Mouse (Mus musculus) left cerebral cortex, postnatal 4 days (tissue): ENCODE measurements around the gene Evl. TPM values are rescaled to one million over a fixed set of nuclear protein-coding genes. Genes with fewer than 3 reads are reported as not detected.
"Not testable (repeated sequence)": the region's sequence is repeated elsewhere in the genome, so short reads cannot be mapped to it uniquely, and the experiment has no call there.

Experiments
- DNase-seq: peaks from one replicate; pipeline ENCODE4 v3.0.0-alpha.2; 2022
- intact Hi-C: fragments of 180-260 bp; cut with DNase I; formaldehyde crosslinking; loops from one replicate; pipeline ENCODE4 v1.15.1; 2025
- total RNA-seq, 2 experiments: library from RNA; stranded (reverse); gene quantifications; 2 replicates each; pipeline ENCODE4 v1.2.3; 2021

The Evl gene
- total RNA-seq: 100 to 1,000 TPM; 585 to 625 TPM

DNA sequence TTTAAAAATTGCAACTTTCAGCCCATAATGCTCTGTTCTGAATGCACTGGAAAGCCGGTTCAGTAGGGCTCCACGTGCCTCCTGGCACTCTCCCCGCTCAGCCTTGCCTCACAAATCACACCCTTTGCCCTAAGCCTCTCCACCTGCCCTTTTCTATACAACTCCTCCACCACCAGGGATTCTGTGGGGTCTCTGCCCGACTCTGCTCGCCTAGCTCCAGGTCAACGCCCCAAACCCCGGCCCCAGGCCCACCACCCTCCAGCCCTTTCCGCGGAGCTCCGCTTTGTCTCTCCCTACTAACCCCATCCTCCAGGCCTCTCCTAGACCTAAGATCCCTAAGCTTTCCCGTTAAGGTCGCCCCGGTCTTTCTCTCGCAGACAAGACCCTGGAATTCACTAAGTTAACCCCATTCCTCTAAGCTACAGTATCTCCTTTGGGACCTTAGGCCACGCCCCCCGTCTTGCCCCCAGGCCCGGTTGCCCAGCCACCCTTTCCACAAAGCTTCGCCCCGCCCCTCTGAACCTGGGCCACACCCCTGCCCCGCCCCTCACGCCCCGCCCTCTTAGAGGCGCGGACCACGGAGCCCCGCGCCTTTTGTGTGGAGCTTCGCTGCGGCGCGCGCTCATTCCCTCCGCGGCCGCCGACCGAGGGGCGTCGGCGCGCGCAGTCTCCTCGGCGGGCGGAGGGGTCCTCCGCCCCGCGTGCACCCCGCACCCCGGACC, at the start of gene Evl:
TSS of gene Evl (plus strand) at position 601 of the 722 bp plus-strand sequence.
- intact Hi-C loops: no loop called here
- DNase-seq: peak; percentile 98

DNA sequence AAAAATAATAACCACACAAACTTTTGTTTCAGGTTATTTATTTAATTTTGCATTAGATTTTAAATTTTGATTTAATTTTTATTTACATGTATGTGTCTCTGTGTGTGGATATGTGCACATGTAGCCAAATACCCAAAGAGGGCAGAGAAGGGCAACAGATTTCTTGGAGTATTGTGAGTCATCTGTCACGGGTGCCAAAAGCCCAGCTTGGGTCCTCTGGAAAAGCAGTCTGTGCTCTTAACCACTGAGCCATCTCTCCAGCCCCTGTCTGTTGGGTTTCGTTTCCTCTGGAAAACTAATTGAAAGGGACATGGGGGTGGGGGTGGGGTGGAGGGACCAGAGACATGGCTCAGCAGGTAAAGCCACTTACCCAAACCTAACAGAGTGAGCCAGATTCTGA, 48.7 kb upstream of the Evl start:
- intact Hi-C loops: loop anchor here (10.0 kb wide), 1 partner anchor 301 kb away; no protein-coding TSS in a partner anchor
- no peak for DNase-seq

DNA sequence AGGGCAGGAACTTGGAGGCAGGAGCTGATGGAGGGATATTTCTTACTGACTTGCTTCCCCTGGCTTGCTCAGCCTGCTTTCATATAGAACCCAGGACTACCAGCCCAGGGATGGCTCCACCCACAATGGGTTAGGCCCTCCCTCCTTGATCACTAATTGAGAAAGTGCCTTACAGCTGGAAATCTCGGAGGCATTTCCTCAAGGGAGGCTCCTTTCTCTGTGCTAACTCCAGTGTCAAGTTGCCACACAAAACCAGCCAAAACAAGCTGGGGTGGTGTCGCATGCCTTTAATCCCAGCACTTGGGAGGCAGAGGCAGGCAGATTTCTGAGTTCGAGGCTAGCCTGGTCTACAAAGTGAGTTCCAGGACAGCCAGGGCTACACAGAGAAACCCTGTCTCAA, 47.5 kb upstream of the Evl start:
- intact Hi-C loops: loop anchor here (10.0 kb wide), 1 partner anchor 302 kb away; no protein-coding TSS in a partner anchor
- DNase-seq: not testable (repeated sequence)

DNA sequence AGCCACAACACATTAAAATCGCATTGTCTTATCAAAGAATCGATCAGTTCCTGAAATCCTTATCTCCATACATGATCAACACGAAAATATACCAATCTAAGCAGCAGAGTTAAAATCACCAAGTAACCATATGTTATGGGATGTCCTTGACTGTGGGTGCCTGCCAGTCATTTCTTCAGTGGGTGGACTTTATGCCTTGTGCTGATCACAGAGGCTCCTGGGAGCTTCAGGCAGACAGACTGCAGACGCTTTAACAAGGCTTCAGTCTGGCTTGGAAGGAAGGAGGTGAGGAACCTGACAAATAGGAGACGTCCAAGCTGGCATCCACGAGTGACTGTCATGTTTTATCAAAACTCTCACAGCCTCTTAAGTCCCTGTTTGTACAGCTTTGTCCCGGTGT, 43.9 kb upstream of the Evl start:
- intact Hi-C loops: no loop called here
- no peak for DNase-seq

DNA sequence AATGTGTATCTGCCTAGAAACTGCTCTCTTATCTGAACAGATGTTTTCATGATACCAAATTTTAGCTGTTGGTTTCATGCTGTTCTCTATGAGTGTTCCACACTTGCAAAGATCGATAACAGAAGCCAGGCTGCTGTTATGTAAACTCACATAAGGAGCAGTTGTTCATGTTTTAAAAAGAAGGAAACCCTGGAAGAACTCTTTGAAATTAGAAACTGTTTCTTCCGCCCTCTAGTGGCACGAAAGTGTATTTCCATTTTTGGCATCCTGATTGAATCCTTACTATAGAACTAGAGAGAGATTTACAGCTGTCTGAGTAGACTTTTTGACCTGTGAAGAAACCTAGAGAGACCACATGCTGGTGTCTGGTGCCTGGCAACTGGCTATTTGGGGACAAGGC, 43.5 kb upstream of the Evl start:
- intact Hi-C loops: no loop called here
- DNase-seq: no peak

DNA sequence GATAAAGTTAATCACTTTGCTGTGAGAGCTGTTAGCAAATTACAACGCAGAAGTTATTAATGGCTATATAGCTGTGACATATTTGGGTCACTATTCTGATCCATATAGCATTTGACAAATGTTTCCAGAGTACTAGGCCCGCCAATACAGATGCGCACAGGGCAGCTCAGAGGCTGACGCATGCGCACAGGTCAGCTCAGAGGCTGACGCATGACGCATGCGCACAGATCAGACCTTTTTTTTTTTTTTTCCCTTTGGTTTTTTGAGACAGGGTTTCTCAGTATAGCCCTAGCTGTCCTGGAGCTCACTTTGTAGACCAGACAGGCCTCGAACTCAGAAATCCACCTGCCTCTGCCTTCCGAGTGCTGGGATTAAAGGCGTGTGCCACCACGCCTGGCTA, 39.1 kb upstream of the Evl start:
- no peak for DNase-seq
- intact Hi-C loops: no loop called here

DNA sequence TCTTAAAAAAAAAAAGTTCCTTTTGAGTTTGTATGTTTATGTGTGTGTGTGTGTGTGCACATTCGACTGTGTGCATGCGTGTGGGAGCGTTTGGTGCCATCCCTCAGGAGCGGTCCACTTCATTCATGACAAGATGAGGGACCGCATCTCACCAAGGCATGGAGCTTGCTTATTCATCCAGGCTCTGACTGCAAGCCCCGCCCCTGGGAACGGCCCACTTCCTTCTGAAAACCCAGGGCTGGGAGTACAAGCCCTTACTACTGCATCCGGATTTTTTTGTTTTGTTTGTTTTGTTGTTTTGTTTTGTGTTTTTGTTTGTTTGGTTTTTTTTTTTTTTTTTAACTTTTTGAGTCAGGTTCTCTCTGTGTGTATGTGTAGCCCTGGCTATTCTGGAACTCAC, 35.1 kb upstream of the Evl start:
- intact Hi-C loops: no loop called here
- no peak for DNase-seq

DNA sequence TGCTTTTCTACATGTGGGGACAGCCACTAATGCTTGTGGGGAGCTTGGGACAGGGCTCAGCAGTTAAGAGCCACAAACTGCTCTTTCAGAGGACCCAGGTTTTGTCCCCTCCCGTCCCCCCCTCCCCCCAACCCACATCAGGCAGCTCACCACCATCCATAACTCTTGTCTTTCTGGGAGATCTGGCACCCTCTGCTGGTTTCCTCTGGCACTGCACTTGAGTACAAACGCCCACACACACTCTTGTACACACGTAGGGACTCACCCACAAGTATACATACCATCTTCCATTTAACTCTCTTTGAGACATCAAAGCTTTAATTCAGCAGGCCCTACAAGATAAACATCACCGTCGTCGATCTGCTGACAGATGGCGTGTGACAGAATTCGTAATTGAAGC, 25.3 kb upstream of the Evl start:
- peak; percentile 50 for DNase-seq
- intact Hi-C loops: no loop called here

DNA sequence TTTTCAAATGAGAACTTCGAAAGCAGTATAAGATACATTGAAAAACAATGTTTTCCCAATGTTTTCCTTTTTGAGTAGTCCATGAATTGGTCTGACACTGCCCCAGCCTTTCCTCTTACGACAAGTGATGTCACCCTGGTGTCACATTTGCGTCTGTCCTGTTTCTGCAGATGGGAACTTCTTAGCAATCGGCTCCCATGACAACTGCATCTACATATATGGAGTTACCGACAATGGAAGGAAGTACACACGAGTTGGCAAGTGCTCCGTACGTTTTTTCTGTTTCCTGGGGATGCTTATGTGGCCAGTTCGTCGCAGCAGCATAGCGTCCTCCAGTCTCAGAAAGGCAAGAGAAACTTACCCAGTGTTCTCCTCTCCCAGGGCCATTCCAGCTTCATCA, 20.0 kb upstream of the Evl start:
- DNase-seq: no peak
- intact Hi-C loops: no loop called here

DNA sequence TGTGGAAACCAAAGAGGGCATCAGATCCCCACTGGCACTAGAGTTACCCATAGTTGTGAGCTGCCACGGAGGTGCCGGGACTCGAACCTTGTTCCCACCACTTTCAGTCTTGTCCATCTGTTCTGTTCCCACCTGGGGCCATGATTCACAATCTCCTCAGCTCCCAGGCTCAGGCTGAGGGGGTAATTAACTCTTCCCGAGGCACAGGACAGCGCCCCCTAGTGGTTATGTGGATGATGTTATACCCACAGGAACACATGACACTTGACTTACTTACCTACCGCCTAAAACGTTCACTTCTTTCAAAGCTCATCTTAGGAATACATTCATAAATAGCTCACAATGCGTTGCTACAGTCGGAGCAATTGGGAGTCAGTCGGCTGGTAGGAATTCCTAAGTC, 18.1 kb upstream of the Evl start:
- intact Hi-C loops: no loop called here
- DNase-seq: no peak

DNA sequence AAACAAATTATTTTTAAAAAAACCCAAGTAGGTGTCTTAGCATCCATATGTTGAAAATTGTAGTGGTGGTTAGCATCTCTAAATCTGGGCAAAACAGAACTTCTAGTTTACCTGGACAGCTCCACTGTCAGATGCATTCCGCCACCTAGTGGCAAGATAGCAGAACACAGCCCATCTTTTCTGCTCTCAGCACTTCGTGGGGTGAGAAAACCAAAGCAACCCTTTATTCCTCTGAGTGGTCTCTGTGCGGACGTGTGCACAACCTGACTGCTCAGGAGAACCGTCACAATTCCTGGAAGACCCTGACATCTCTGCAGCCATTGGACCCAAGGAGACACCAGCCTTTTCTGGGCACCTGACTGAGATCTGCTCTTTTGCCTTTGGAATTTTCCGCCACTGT, 13.4 kb upstream of the Evl start:
- peak; percentile 32 for DNase-seq
- intact Hi-C loops: no loop called here

DNA sequence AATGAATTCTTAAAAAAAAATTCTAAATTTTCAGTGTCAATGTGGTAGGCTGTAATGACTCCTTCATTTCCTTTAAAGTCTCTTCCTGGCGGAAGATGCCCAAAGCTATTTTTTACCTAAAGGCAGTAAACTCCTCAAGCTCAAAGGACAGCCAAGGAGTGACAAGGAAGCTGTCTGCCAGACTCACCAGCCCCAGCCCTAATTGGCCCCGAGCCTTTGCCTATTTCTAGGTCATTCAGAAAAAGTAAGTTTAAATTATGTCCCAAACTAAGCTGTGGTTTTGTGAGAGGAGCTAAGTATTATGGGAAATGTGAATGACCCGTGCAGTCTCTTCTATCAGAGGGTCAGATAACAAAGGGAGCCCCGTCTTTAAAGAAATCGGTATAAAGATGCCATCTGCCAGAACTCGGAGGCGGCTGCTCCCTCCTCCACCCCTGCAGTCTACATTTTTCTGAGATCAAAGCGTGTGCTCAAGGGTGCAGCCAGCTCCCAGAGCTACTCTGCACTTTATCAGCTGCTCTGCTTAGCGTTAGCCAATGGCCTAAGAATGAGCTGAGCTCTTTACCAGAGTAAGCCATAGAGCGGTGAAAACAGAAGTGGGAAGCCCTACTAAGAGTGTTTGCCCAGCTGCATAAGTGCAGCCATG, 7.9 kb upstream of the Evl start:
- intact Hi-C loops: no loop called here
- DNase-seq: no peak

DNA sequence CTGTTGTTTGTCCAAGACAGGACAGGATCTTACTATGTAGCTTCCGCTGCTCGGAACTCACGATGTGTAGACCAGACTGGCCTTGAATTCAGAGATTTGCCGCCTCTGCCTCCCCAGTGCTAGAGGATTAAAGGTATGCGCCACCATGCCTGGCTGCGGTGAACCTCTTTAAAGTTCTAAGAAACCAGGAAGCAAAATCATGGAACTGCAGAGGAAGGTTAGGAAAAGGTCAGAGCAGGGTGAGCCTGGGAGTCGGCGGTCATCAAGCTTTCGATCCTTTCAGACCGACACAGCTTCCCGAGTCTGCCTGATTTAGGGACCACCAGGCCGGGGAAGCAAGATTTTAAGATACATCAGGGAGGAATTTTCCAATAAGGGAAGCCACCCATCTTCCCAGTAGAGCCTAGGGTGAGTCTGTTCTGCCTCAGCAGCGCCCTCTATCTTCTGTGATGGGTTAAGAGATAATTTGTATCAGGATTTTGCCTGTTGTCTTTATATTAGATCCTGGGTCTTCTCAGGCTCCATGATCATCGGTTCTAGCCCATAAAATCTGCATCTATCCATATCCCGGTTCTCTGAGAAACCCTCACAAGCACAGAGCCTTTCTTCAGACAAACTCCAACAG, 7.2 kb upstream of the Evl start:
- intact Hi-C loops: no loop called here
- no peak for DNase-seq

DNA sequence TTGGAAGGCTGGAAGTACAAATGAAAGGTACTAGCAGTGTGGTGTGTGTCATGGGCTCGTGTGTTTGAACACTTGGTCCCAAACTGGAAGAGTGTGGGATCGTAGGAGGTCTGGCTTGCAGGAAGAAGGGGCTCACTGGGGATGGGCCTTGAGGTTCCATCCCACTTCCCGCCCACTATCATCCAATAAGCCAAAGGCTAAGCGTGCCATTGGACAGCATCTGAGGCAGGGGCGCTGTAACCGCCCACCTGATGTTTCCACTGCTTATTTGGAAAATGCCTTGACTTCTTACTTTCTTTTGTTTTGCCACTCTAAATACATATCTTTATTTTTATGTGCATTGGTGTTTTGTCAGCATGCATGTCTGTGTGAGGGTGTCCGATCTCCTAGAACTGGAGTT, 2.8 kb upstream of the Evl start:
- intact Hi-C loops: no loop called here
- DNase-seq: no peak

DNA sequence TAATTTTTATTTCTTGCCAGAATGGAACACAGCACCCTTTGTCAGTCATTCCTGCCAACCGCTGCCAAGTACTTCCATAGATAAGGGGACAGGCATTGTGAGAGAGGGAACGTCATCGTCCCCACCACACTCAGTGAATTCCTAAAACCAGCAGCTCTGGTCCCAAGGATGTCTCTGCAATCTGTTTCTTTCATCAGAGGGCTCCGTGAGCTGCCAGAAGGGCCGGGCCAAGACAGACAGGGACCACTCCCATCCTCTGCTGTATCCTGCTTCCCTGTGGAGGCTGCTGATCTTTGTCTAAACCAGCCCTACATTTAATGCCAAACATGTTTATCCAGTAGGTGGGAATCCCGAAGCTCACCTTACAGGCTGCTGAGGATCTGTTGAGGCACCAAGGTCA, 1.4 kb upstream of the Evl start:
- intact Hi-C loops: no loop called here
- no peak for DNase-seq

DNA sequence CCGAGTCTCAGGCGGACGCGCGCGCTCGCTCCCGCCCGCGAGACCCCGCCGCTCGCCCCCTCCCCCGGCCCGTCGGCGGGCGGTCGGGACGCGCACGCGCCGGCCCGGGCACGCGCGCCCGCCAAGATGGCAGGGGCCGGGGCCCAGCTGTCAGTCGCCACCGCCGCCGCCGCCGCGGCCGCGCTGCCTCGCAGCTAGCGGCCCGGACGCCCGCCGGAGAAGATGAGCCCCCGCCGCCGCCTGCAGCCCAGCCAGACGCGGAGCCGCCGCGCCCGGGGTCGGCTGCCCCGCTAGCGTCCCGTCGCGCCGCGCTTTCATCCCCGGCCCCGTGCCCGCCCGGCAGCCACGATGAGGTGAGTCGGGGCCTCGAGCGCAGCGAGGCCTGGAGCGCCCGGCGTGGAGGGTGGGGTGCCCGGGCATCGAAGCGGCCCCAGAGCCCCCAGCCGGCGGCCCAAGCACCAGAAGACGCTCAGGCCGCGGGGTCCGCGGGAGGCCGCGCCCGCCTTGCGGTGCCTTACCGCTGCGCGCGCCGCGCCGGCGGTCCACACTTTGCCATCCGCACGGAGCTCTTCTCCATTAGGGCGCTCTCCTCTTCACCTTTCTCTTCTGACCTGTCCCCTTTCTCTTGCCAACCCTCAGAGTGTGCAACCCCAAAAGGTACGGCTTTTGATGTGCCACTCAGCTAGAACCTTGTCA, 489 bp downstream of the Evl start:
- DNase-seq: peak; percentile 41
- intact Hi-C loops: loop anchor here (5.0 kb wide), 1 partner anchor 202 kb away; no protein-coding TSS in a partner anchor

DNA sequence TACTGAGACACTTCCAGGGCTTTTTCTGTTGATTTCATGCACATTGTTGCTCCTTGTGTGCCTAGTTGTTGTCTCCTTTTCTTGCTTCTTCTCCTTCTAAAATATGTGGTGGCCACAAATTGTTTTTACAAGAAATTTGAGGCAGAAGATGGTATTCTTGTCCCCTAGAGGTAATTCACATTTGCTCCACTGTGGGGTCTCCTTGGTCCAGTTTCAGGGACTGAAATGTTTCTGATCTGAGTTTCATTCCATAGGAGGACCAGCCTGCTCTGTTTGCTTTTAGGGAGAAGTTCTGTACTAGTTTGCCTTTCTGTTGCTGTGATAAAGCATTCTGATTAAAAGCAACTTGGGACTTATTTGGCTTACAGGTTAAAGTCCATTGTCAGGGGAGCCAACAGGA, 3.7 kb downstream of the Evl start:
- no peak for DNase-seq
- intact Hi-C loops: loop anchor here (5.0 kb wide), 1 partner anchor 199 kb away; no protein-coding TSS in a partner anchor

DNA sequence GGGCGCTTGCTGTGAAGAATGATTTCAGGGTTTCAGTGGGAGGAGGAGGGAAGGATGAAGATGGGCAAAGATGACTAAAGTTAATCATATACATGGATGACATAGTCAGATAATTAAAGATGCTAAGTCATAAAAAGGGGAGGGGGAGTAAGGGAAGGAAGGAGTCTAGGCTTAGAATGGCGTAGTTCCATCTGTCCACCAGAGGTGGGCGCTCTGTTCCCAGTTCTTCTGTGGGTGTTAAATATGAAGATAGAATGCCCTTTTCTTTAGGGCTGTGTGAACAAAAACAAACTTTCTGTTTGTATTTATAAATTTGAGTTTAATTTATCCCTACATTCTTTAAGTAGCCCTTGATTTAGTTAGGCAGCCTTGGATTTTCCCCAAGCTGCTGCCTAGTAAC, 8.7 kb downstream of the Evl start:
- intact Hi-C loops: no loop called here
- DNase-seq: peak; percentile 23

DNA sequence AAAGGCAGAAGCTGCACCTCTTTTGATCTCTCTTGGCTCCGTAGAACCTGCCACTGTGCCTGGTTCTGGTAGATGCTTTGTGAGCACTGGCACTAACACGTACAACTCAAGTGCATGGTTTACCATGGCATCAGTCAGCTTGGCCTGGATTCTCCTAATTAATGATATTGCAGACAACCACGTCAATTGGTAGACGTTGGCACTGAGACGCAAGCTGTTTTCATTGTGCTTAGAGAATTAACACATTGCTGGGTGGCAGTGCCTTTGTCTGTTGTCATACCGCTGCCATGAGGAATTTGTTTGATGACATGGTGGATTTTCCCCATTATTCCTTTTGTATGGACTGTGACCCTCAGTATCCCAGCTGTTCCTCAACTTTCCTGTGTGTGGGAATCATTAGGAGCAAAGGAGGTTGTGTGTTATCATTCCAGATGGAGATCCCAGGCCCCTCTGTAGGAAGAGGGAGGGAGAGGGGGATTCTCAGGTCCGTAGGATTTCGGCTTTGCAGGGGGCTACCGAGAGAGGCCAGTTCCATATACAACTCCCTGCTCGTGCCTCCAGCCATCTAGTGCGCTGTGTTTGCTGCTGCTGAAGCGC, 10.5 kb downstream of the Evl start:
- no peak for DNase-seq
- intact Hi-C loops: no loop called here

DNA sequence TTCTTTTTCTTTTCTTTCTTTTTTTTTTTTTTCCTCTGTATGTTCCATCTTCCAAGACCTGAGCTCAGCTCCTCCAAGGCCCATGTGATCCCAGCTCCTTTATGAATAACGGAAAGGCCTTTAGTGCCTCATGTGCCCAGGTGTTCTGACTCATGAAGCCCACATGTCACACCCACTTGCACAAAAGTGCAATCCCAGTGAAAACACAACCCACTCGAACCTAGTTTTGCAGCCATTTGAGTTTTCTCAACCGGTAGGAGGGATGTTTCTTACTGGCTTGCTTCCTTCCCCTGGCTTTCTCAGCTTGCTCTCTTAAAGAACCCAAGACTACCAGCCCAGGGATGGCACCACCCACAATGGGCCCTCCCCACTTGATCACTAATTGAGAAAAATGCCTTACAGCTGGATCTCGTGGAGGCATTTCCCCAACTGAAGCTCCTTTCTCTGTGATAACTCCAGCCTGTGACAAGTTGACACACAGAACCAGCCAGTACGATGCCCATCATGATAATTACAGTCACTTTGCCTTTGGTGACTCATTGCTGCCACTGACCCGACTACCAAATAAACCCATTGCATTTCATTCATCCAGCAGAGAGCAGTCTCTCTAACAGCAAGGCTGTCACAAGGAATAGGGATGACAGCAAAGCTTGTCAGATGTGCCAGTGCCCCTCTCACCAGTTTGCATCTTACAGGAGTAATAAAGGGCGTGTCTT, 24.8 kb downstream of the Evl start:
- DNase-seq: no peak
- intact Hi-C loops: no loop called here
